Mouse (Mus musculus) forebrain, embryonic 12.5 days (tissue): ENCODE measurements around the gene Nme7. TPM values are rescaled to one million over a fixed set of nuclear protein-coding genes. Genes with fewer than 3 reads are reported as not detected.
A peak's percentile ranks its signal among the peaks of the same experiment; 100 is the strongest.

Experiments
- ATAC-seq: fragments of 200-750 bp; cut with Nextera tagmentation; 2 replicates; pipeline ENCODE4 v1.8.0; 2017; ENCODE audit warnings: moderate TSS enrichment; ENCODE audit not compliant: low FRiP score
- H3K27ac ChIP-seq: fragments of 300-500 bp; sonication (generic); 2 replicates; pipeline ENCODE4 v1.5.1; 2016; ENCODE audit warnings: mild to moderate bottlenecking
- H3K27me3 ChIP-seq: fragments of 300-500 bp; sonication (generic); 2 replicates; pipeline ENCODE4 v1.6.1; 2016; ENCODE audit warnings: mild to moderate bottlenecking
- H3K36me3 ChIP-seq: fragments of 300-500 bp; sonication (generic); replicated peaks from 2 replicates; pipeline ENCODE4 v1.6.1; 2016; ENCODE audit warnings: mild to moderate bottlenecking
- H3K4me1 ChIP-seq: fragments of 300-500 bp; sonication (generic); 2 replicates; pipeline ENCODE4 v1.6.1; 2016
- H3K4me2 ChIP-seq: fragments of 300-500 bp; sonication (generic); 2 replicates; pipeline ENCODE4 v1.6.1; 2016; ENCODE audit warnings: mild to moderate bottlenecking, moderate library complexity
- H3K4me3 ChIP-seq: fragments of 300-500 bp; sonication (generic); replicated peaks from 2 replicates; pipeline ENCODE4 v1.5.1; 2016; ENCODE audit warnings: mild to moderate bottlenecking
- H3K9ac ChIP-seq: fragments of 300-500 bp; sonication (generic); 2 replicates; pipeline ENCODE4 v1.6.1; 2016; ENCODE audit warnings: mild to moderate bottlenecking
- H3K9me3 ChIP-seq: fragments of 300-500 bp; sonication (generic); 2 replicates; pipeline ENCODE4 v1.6.1; 2016
- WGBS: fragments of 180-500 bp; shearing (Covaris S2); methylation state at CpG from one replicate; pipeline ENCODE4 v1.1.7; 2016; 5-methylcytosine and 5-hydroxymethylcytosine counted together
- polyA plus RNA-seq: library from polyadenylated mRNA; unstranded; fragments of >200 nt; fragmentation: Nextera tagmentation; extraction: Ambion mirVana; gene quantifications from 2 replicates; pipeline ENCODE4 v1.2.1, GENCODE M21; 2016

The Nme7 gene
- polyA plus RNA-seq, 1 experiment from 2014 or later = 37.0 TPM

- 53% methylated on average over 3 of the region's 3 CpGs for WGBS
- no peaks in the 10 kb centered on the region for H3K9me3 ChIP-seq
- H3K27ac ChIP-seq = no peak overlapping the region
- H3K27me3 ChIP-seq = no peaks in the 10 kb centered on the region
- peak; percentile 74 for ATAC-seq
- no peak overlapping the region for H3K4me3 ChIP-seq
- 0 out of 2 replicates have a peak, but pooled peaks cover 2% of the 10 kb centered on the region for H3K36me3 ChIP-seq
- H3K9ac ChIP-seq = no peak overlapping the region
- H3K4me1 ChIP-seq = peaks cover 23% of the 10 kb centered on the region
- no peak overlapping the region for H3K4me2 ChIP-seq
These were observed 88.3 kb downstream of the Nme7 start for GRCm38 (mm10) chr1:164392176-164392575.

- ATAC-seq = peak; percentile 77
- Histone ChIP-seq H3K4me3 (no peak overlapping the region), H3K4me1 (peaks cover 27% of the 10 kb centered on the region), H3K36me3 (no peaks in the 10 kb centered on the region), H3K4me2 (no peak overlapping the region), H3K27me3 (no peaks in the 10 kb centered on the region), H3K9me3 (no peaks in the 10 kb centered on the region), H3K9ac (no peak overlapping the region), H3K27ac (peak overlapping the region; percentile 27; the same call in 1 of the 2 replicates)
- 32% methylated on average over 6 of the region's 6 CpGs for WGBS
These were observed 91.3 kb downstream of the Nme7 start for GRCm38 (mm10) chr1:164395131-164395780.

- WGBS = 49% methylated on average over 4 of the region's 4 CpGs
These were observed 93.8 kb downstream of the Nme7 start for GRCm38 (mm10) chr1:164397672-164398071.

GRCm38 (mm10) chr1:164399578-164399977, 95.7 kb downstream of the Nme7 start:
- H3K4me2 ChIP-seq = no peak overlapping the region
- no peak overlapping the region for H3K4me3 ChIP-seq
- H3K27me3 ChIP-seq = no peaks in the 10 kb centered on the region
- 0 out of 2 replicates have a peak, but pooled peaks cover 4% of the 10 kb centered on the region for H3K9me3 ChIP-seq
- H3K9ac ChIP-seq = no peak overlapping the region
- no peak for ATAC-seq
- WGBS = 96% methylated on average over 3 of the region's 3 CpGs
- no peak overlapping the region for H3K27ac ChIP-seq
- H3K4me1 ChIP-seq = peaks cover 23% of the 10 kb centered on the region
- H3K36me3 ChIP-seq = peaks cover 17% of the 10 kb centered on the region

More at GRCm38 (mm10) chr1:164397672-164398071, 93.8 kb downstream of the Nme7 start:
- Histone ChIP-seq H3K4me1 (peaks cover 23% of the 10 kb centered on the region), H3K4me2 (no peak overlapping the region), H3K36me3 (peaks cover 8% of the 10 kb centered on the region), H3K4me3 (no peak overlapping the region), H3K27me3 (no peaks in the 10 kb centered on the region), H3K9me3 (0 out of 2 replicates have a peak, but pooled peaks cover 4% of the 10 kb centered on the region), H3K27ac (no peak overlapping the region), H3K9ac (no peak overlapping the region)
- no peak for ATAC-seq

- ATAC-seq = no peak
- H3K4me2 ChIP-seq = no peak overlapping the region
- 0 out of 2 replicates have a peak, but pooled peaks cover 4% of the 10 kb centered on the region for H3K9me3 ChIP-seq
- no peak overlapping the region for H3K9ac ChIP-seq
- 0 out of 2 replicates have a peak, but pooled peaks cover 7% of the 10 kb centered on the region for H3K4me1 ChIP-seq
- H3K4me3 ChIP-seq = no peak overlapping the region
- H3K36me3 ChIP-seq = peaks cover 17% of the 10 kb centered on the region
- 79% methylated on average over 5 of the region's 5 CpGs for WGBS
- H3K27ac ChIP-seq = no peak overlapping the region
- H3K27me3 ChIP-seq = no peaks in the 10 kb centered on the region
These were observed 101.5 kb downstream of the Nme7 start for GRCm38 (mm10) chr1:164405385-164405802.

GRCm38 (mm10) chr1:164406506-164406905, 102.6 kb downstream of the Nme7 start:
- no peaks in the 10 kb centered on the region for H3K27me3 ChIP-seq
- no peak overlapping the region for H3K4me3 ChIP-seq
- H3K4me1 ChIP-seq = 0 out of 2 replicates have a peak, but pooled peaks cover 7% of the 10 kb centered on the region
- ATAC-seq = no peak
- H3K9ac ChIP-seq = no peak overlapping the region
- H3K4me2 ChIP-seq = no peak overlapping the region
- 47% methylated on average over 5 of the region's 5 CpGs for WGBS
- peaks cover 17% of the 10 kb centered on the region for H3K36me3 ChIP-seq
- H3K27ac ChIP-seq = no peak overlapping the region
- 0 out of 2 replicates have a peak, but pooled peaks cover 4% of the 10 kb centered on the region for H3K9me3 ChIP-seq

GRCm38 (mm10) chr1:164408655-164409054, 104.7 kb downstream of the Nme7 start:
- Histone ChIP-seq H3K4me1 (0 out of 2 replicates have a peak, but pooled peaks cover 7% of the 10 kb centered on the region), H3K36me3 (peaks cover 11% of the 10 kb centered on the region), H3K4me3 (no peak overlapping the region), H3K9ac (no peak overlapping the region), H3K27me3 (no peaks in the 10 kb centered on the region), H3K4me2 (no peak overlapping the region), H3K9me3 (no peaks in the 10 kb centered on the region), H3K27ac (no peak overlapping the region)
- no peak for ATAC-seq
- WGBS = 17% methylated on average over 2 of the region's 2 CpGs

GRCm38 (mm10) chr1:164411306-164411705, 107.4 kb downstream of the Nme7 start:
- no peaks in the 10 kb centered on the region for H3K9me3 ChIP-seq
- no peak overlapping the region for H3K4me2 ChIP-seq
- H3K4me3 ChIP-seq = no peak overlapping the region
- no peak overlapping the region for H3K27ac ChIP-seq
- H3K36me3 ChIP-seq = peaks cover 7% of the 10 kb centered on the region; the same call in 1 of the 2 replicates
- no peak overlapping the region for H3K9ac ChIP-seq
- 88% methylated on average over 7 of the region's 7 CpGs for WGBS
- 0 out of 2 replicates have a peak, but pooled peaks cover 7% of the 10 kb centered on the region for H3K4me1 ChIP-seq
- H3K27me3 ChIP-seq = no peaks in the 10 kb centered on the region
- no peak for ATAC-seq

- peaks cover 7% of the 10 kb centered on the region; the same call in 1 of the 2 replicates for H3K36me3 ChIP-seq
- no peaks in the 10 kb centered on the region for H3K27me3 ChIP-seq
- H3K9me3 ChIP-seq = no peaks in the 10 kb centered on the region
- H3K4me2 ChIP-seq = no peak overlapping the region
- 0 out of 2 replicates have a peak, but pooled peaks cover 7% of the 10 kb centered on the region for H3K4me1 ChIP-seq
- H3K4me3 ChIP-seq = no peak overlapping the region
- H3K27ac ChIP-seq = no peak overlapping the region
- no peak for ATAC-seq
- H3K9ac ChIP-seq = no peak overlapping the region
- 97% methylated on average over 9 of the region's 9 CpGs for WGBS
These were observed 109.0 kb downstream of the Nme7 start for GRCm38 (mm10) chr1:164412906-164413305.

- no peak overlapping the region for H3K9ac ChIP-seq
- no peaks in the 10 kb centered on the region for H3K27me3 ChIP-seq
- H3K27ac ChIP-seq = no peak overlapping the region
- H3K36me3 ChIP-seq = peaks cover 7% of the 10 kb centered on the region; the same call in 1 of the 2 replicates
- ATAC-seq = no peak
- H3K4me2 ChIP-seq = no peak overlapping the region
- H3K4me3 ChIP-seq = no peak overlapping the region
- WGBS = 94% methylated on average over 11 of the region's 11 CpGs
- 0 out of 2 replicates have a peak, but pooled peaks cover 2% of the 10 kb centered on the region for H3K4me1 ChIP-seq
- no peaks in the 10 kb centered on the region for H3K9me3 ChIP-seq
These were observed 109.7 kb downstream of the Nme7 start for GRCm38 (mm10) chr1:164413608-164414007.

GRCm38 (mm10) chr1:164415347-164415751, 111.4 kb downstream of the Nme7 start:
- WGBS = 79% methylated on average over 2 of the region's 2 CpGs

GRCm38 (mm10) chr1:164416692-164417394, 112.9 kb downstream of the Nme7 start:
- no peak overlapping the region for H3K9ac ChIP-seq
- no peak overlapping the region for H3K4me2 ChIP-seq
- 0 out of 2 replicates have a peak, but pooled peaks cover 7% of the 10 kb centered on the region for H3K36me3 ChIP-seq
- H3K4me3 ChIP-seq = no peak overlapping the region
- ATAC-seq = no peak
- H3K27me3 ChIP-seq = no peaks in the 10 kb centered on the region
- H3K27ac ChIP-seq = no peak overlapping the region
- WGBS = 90% methylated on average over 12 of the region's 12 CpGs
- H3K9me3 ChIP-seq = no peaks in the 10 kb centered on the region
- no peaks in the 10 kb centered on the region for H3K4me1 ChIP-seq

More at GRCm38 (mm10) chr1:164415347-164415751, 111.4 kb downstream of the Nme7 start:
- H3K36me3 ChIP-seq = peaks cover 7% of the 10 kb centered on the region; the same call in 1 of the 2 replicates
- no peaks in the 10 kb centered on the region for H3K9me3 ChIP-seq
- no peak overlapping the region for H3K9ac ChIP-seq
- H3K4me2 ChIP-seq = no peak overlapping the region
- H3K27ac ChIP-seq = no peak overlapping the region
- H3K4me1 ChIP-seq = no peaks in the 10 kb centered on the region
- H3K27me3 ChIP-seq = no peaks in the 10 kb centered on the region
- ATAC-seq = no peak
- H3K4me3 ChIP-seq = no peak overlapping the region
